In the genomic region with DNA sequence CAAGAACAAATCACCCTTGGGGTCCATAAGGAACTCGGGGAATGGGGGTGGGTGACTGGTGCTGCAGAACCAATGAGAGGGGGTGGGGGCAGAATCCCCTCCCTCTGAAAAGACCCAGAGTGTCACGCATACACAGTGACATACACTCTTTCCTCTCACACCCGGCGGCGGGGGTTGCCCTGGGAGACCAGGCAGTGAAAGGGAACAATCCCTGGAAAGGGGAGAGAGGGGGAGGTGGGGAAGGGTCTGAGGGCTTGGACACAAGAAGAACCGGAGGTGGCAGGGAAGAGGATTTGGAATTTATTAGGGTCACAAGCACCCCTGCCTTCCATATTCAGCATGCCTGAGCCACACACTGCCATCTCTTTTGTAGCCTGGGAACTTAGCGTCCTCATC, we compare ENCODE assay signal across 8 mouse cellular contexts. TPM values are rescaled to one million over a fixed set of nuclear protein-coding genes. Genes with fewer than 3 reads are reported as not detected.
A peak's percentile ranks its signal among the peaks of the same experiment; 100 is the strongest.
DNase-seq lines count a peak whose midpoint lies in the region; ATAC-seq and TF ChIP-seq lines count a peak whose summit lies in the region.

No protein-coding gene starts in this region.

- peak overlapping the region; percentile 93 for H3K9ac ChIP-seq in intestine, embryonic 16.5 days (ENCODE audit: low read depth, low read length)
- peak overlapping the region; percentile 96 for H3K9ac ChIP-seq in neural tube, embryonic 13.5 days

- TF ChIP-seq POLR2A in cerebellum, adult 2 months (IDR thresholded peaks at IDR 0.05; ENCODE audit: borderline replicate concordance, insufficient read depth, low read length) = no peak

- no peaks in the 10 kb centered on the region for H3K27me3 ChIP-seq in cerebellum, adult 2 months (ENCODE audit: control insufficient read depth, insufficient read depth, low read length)
- H3K27me3 ChIP-seq in intestine, embryonic 16.5 days (replicated peaks; ENCODE audit: control insufficient read depth, insufficient read depth, low read length) = no peaks in the 10 kb centered on the region
- no peaks in the 10 kb centered on the region for H3K27me3 ChIP-seq in neural tube, embryonic 13.5 days

- no peak for ATAC-seq in intestine, embryonic 16.5 days
- ATAC-seq in neural tube, embryonic 13.5 days (ENCODE audit: low read depth) = peak; percentile 13

- no peak overlapping the region for H3K4me3 ChIP-seq in cerebellum, adult 2 months (replicated peaks; ENCODE audit: insufficient read depth, low read depth, low read length)
- peak overlapping the region; percentile 90; the same call in 1 of the 2 replicates for H3K4me3 ChIP-seq in intestine, embryonic 16.5 days (ENCODE audit: low read length)
- H3K4me3 ChIP-seq in neural tube, embryonic 13.5 days = peak overlapping the region; percentile 87

- peaks cover 25% of the 10 kb centered on the region for H3K36me3 ChIP-seq in intestine, embryonic 16.5 days (ENCODE audit: control insufficient read depth, insufficient read depth, low read length)
- peaks cover 45% of the 10 kb centered on the region for H3K36me3 ChIP-seq in neural tube, embryonic 13.5 days

- no peak for TF ChIP-seq CTCF in cerebellum, adult 2 months (IDR thresholded peaks at IDR 0.05; ENCODE audit: borderline replicate concordance, insufficient read depth, low read depth, low read length)

- DNase-seq in cerebellum, adult 2 months = peak; percentile 23 to 31
- DNase-seq in cerebellum, postnatal 36 days = no peak
- DNase-seq in right cerebral cortex, postnatal 10 days (ENCODE audit: low spot score in 2 of 2) = peak; percentile 56 to 61
- no peak for DNase-seq in right cerebral cortex, adult 2 months (ENCODE audit: low spot score in 2 of 2)
- DNase-seq in urinary bladder, postnatal 10 days (ENCODE audit: low spot score) = no peak
- DNase-seq in T-cell, adult 2 months (ENCODE audit: low spot score) = no peak

- 16% methylated on average over 7 of the region's 7 CpGs for WGBS in cerebellum, adult 2 months
- 24% methylated on average over 7 of the region's 7 CpGs for WGBS in intestine, embryonic 16.5 days
- WGBS in neural tube, embryonic 13.5 days = 4% methylated on average over 7 of the region's 7 CpGs

- peak overlapping the region; percentile 94 for H3K4me2 ChIP-seq in intestine, embryonic 16.5 days (ENCODE audit: low read depth, low read length)
- peak overlapping the region; percentile 100 for H3K4me2 ChIP-seq in neural tube, embryonic 13.5 days

- H3K9me3 ChIP-seq in intestine, embryonic 16.5 days (ENCODE audit: control insufficient read depth, low read length) = no peaks in the 10 kb centered on the region
- no peaks in the 10 kb centered on the region for H3K9me3 ChIP-seq in neural tube, embryonic 13.5 days

- no peak overlapping the region for H3K27ac ChIP-seq in cerebellum, adult 2 months (ENCODE audit: insufficient read depth, low read length)
- H3K27ac ChIP-seq in intestine, embryonic 16.5 days (ENCODE audit: low read length) = no peak overlapping the region
- H3K27ac ChIP-seq in neural tube, embryonic 13.5 days (replicated peaks) = peak overlapping the region; percentile 99

- H3K4me1 ChIP-seq in cerebellum, adult 2 months (ENCODE audit: control insufficient read depth, insufficient read depth, low read length) = peaks cover 25% of the 10 kb centered on the region
- H3K4me1 ChIP-seq in intestine, embryonic 16.5 days (ENCODE audit: control insufficient read depth, insufficient read depth, low read length) = peaks cover 49% of the 10 kb centered on the region
- H3K4me1 ChIP-seq in neural tube, embryonic 13.5 days (replicated peaks) = peaks cover 71% of the 10 kb centered on the region

RNA-seq across cellular contexts. Expression of a gene that starts 1.3 kb away (rescaled TPM):
- 66.4 and 74.6 TPM in 2 replicates for polyA plus RNA-seq in cerebellum, adult 2 months (2012; rRNA removed)
- polyA plus RNA-seq in intestine, embryonic 16.5 days (2015; fragmentation: Nextera tagmentation; extraction: Ambion mirVana) = 9.3 and 12.1 TPM in 2 replicates
- polyA plus RNA-seq in neural tube, embryonic 13.5 days (2015; fragmentation: Nextera tagmentation; extraction: Ambion mirVana) = 19.3 and 22.4 TPM in 2 replicates

RNA-seq across cellular contexts. Expression of a gene that starts 2.1 kb away (rescaled TPM):
- polyA plus RNA-seq in cerebellum, adult 2 months (2012; rRNA removed) = 82.9 and 89.8 TPM in 2 replicates
- polyA plus RNA-seq in intestine, embryonic 16.5 days (2015; fragmentation: Nextera tagmentation; extraction: Ambion mirVana) = 66.0 and 66.7 TPM in 2 replicates
- polyA plus RNA-seq in neural tube, embryonic 13.5 days (2015; fragmentation: Nextera tagmentation; extraction: Ambion mirVana) = 61.7 and 65.0 TPM in 2 replicates

RNA-seq across cellular contexts. Expression of a gene that starts 5.7 kb away (rescaled TPM):
- polyA plus RNA-seq in cerebellum, adult 2 months (2012; rRNA removed) = 120 and 123 TPM in 2 replicates
- 171 and 176 TPM in 2 replicates for polyA plus RNA-seq in intestine, embryonic 16.5 days (2015; fragmentation: Nextera tagmentation; extraction: Ambion mirVana)
- polyA plus RNA-seq in neural tube, embryonic 13.5 days (2015; fragmentation: Nextera tagmentation; extraction: Ambion mirVana) = 158 and 161 TPM in 2 replicates

RNA-seq across cellular contexts. Expression of a gene that starts 5.9 kb away (rescaled TPM):
- 78.0 and 83.2 TPM in 2 replicates for polyA plus RNA-seq in cerebellum, adult 2 months (2012; rRNA removed)
- 37.6 and 38.4 TPM in 2 replicates for polyA plus RNA-seq in intestine, embryonic 16.5 days (2015; fragmentation: Nextera tagmentation; extraction: Ambion mirVana)
- polyA plus RNA-seq in neural tube, embryonic 13.5 days (2015; fragmentation: Nextera tagmentation; extraction: Ambion mirVana) = 57.4 and 57.5 TPM in 2 replicates

RNA-seq across cellular contexts. Expression of a gene that starts 13.5 kb away (rescaled TPM):
- polyA plus RNA-seq in cerebellum, adult 2 months (2012; rRNA removed) = 12.2 and 15.2 TPM in 2 replicates
- 0.20 and 0.45 TPM in 2 replicates for polyA plus RNA-seq in intestine, embryonic 16.5 days (2015; fragmentation: Nextera tagmentation; extraction: Ambion mirVana)
- polyA plus RNA-seq in neural tube, embryonic 13.5 days (2015; fragmentation: Nextera tagmentation; extraction: Ambion mirVana) = 4.5 and 4.7 TPM in 2 replicates

Comparison
In these comparisons a context has a peak if more than half of its experiments do, and no peak if none do; other contexts are left out.
1. DNase-seq: peak in cerebellum, adult 2 months (2 of 2) and right cerebral cortex, postnatal 10 days (2 of 2); none in cerebellum, postnatal 36 days (0 of 2), right cerebral cortex, adult 2 months (0 of 2), urinary bladder, postnatal 10 days (single experiment) and T-cell, adult 2 months (single experiment).